Mouse (Mus musculus): ENCODE measurements around the gene Gm21885. TPM values are rescaled to one million over a fixed set of nuclear protein-coding genes. Genes with fewer than 3 reads are reported as not detected.

The Gm21885 gene
- polyA plus RNA-seq, 1 experiment from 2014 or later, result 0.45 TPM

DNA sequence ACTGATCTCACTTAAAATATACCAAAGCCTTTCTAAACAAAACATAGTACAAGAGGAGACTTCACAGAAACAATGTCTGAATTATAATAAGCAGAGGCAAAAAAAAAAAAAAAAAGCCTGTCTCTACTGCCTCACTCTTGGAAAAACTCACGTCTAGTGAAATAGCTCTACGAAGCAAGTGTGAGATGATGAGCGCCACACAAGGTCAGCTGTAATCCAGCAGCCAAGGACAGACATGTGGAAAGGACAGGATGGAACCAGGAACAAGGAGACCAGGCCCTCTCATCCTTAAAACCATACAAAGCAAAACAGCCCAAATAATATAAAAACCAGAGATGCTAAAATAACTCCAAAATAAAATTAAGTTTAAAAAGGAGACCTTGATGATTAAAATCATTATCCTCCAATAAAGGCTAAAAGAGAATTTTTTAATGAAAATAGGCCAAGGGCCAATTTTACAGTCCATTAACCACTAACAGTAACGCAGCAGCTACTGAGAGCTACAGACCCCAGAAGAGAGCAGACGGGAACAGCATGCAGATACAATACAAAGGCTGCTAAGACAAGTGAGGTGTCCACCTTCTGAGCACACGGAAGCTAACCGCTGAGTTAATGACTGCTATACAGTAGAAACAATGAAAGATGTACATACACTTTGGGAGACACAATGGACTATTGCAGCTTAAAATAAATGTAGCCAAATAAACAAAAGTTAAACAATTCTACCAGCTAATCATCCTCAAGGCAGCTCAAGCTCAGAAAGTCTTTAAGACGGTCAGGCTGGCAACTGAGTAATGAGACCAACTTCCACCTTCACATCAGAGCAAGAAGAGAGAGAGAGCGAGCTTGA, 13.5 kb downstream of the Gm21885 start:
- no peak overlapping the region for H3K4me2 ChIP-seq (replicated peaks)
- no peaks in the 10 kb centered on the region for H3K9me3 ChIP-seq
- H3K4me1 ChIP-seq, result no peaks in the 10 kb centered on the region
- H3K4me3 ChIP-seq, result no peak overlapping the region
- H3K27me3 ChIP-seq, result no peaks in the 10 kb centered on the region
- no peak for ATAC-seq (replicated peaks)
- no peak overlapping the region for H3K9ac ChIP-seq (replicated peaks)
- peaks cover 90% of the 10 kb centered on the region for H3K36me3 ChIP-seq
- WGBS, result 45% methylated on average over 9 of the region's 9 CpGs
- H3K27ac ChIP-seq (replicated peaks), result no peak overlapping the region

DNA sequence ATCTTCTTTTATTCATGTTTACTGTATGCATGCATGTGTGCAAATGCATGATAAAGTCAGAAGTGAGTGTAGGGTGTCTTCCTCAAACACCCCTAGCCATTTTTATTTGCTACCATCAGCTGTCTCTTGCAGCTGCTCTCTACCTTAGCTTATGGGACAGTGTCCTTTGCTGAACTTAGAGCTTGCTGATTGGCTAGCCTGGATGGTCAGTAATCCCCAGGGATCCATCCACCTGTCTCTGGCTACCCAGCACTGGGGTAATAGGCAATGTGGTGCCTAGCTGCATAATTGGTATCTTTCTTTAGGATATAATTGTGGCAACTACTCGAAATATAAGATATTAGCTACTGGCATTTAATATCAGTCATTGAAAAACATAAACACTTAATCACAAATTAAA, 31.1 kb downstream of the Gm21885 start:
- Histone ChIP-seq H3K36me3 (peaks cover 5% of the 10 kb centered on the region; the same call in 1 of the 2 replicates), H3K9me3 (no peaks in the 10 kb centered on the region), H3K9ac (replicated peaks) (no peak overlapping the region), H3K27me3 (no peaks in the 10 kb centered on the region), H3K27ac (replicated peaks) (no peak overlapping the region), H3K4me1 (peaks cover 43% of the 10 kb centered on the region), H3K4me3 (no peak overlapping the region), H3K4me2 (replicated peaks) (no peak overlapping the region)
- 77% methylated on average over 1 of the region's 1 CpGs for WGBS
- ATAC-seq (replicated peaks), result no peak

DNA sequence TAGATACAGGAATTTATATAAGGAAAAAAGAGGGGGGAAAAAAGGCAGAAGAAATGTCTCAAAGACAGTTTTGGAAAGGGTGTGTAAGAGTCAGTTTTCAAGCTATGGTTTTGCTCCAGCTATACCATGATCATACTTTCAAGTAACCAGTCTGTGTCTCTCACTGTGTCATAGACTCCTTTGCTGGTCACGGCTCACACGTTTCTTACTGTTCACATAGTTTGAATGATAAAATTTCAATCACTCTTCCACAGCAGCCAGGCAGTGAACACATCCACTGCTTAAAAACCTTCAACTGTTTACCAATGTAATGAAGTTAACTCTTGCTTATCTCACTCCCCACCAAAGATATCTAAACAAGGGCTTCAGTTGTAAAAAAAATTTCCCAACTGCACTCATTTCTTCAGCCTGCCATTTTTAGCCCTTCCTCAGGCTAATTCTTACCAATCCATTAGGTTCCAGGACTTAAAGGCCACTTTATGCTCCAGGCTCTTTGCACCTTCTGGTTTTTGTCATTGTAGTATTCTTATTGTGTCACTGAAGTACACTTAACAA, 32.5 kb downstream of the Gm21885 start:
- H3K9me3 ChIP-seq, result no peaks in the 10 kb centered on the region
- H3K27me3 ChIP-seq, result no peaks in the 10 kb centered on the region
- WGBS, result 80% methylated on average over 2 of the region's 2 CpGs
- no peak overlapping the region for H3K4me3 ChIP-seq
- H3K9ac ChIP-seq (replicated peaks), result no peak overlapping the region
- no peak overlapping the region for H3K27ac ChIP-seq (replicated peaks)
- H3K4me1 ChIP-seq, result peaks cover 53% of the 10 kb centered on the region
- ATAC-seq (replicated peaks), result no peak
- no peaks in the 10 kb centered on the region for H3K36me3 ChIP-seq
- H3K4me2 ChIP-seq (replicated peaks), result no peak overlapping the region

DNA sequence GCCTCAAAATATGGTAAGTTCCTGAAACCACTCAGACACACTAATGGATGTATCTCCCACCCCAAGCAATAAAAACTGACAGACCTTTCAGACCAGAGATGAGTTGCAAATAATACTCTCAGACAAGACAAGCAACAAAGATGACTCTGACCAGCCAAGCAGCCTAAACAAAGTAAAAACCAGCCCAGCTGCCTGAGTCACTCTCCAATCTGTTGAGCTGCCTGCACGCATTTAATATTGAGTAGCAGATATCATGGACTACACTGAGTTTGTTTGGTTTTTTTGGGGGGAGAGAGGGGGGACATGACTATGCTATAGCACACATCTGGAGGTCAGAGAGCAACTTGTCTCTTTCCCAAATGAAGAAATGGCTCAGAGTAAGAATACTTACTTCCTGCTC, 33.6 kb downstream of the Gm21885 start:
- 74% methylated on average over 1 of the region's 1 CpGs for WGBS
- H3K36me3 ChIP-seq, result no peaks in the 10 kb centered on the region
- no peak for ATAC-seq (replicated peaks)
- no peak overlapping the region for H3K27ac ChIP-seq (replicated peaks)
- no peak overlapping the region for H3K4me3 ChIP-seq
- no peaks in the 10 kb centered on the region for H3K27me3 ChIP-seq
- H3K4me1 ChIP-seq, result peaks cover 64% of the 10 kb centered on the region
- no peaks in the 10 kb centered on the region for H3K9me3 ChIP-seq
- no peak overlapping the region for H3K9ac ChIP-seq (replicated peaks)
- no peak overlapping the region for H3K4me2 ChIP-seq (replicated peaks)

DNA sequence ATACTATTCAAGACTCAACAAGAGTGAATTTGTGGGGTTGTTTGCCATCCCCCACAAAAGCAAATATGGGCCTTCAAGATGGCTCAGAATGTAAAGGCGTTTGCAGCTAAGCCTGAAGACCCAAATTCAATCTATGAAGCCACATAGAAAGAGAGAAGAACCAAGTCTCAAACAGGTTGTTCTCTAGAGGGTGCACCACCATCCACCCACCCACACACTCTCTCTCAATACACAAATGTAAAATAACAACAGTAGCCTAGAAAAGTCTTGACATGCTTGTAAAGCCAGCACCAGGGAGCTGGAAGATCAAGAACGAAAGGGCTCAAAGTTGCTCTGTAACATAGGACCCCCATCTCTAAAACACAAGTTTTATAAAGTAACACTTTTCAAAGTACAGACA, 34.9 kb downstream of the Gm21885 start:
- Histone ChIP-seq H3K9me3 (no peaks in the 10 kb centered on the region), H3K4me3 (no peak overlapping the region), H3K27ac (replicated peaks) (no peak overlapping the region), H3K4me1 (peaks cover 63% of the 10 kb centered on the region), H3K9ac (replicated peaks) (no peak overlapping the region), H3K4me2 (replicated peaks) (no peak overlapping the region), H3K36me3 (no peaks in the 10 kb centered on the region), H3K27me3 (no peaks in the 10 kb centered on the region)
- 82% methylated on average over 2 of the region's 2 CpGs for WGBS
- ATAC-seq (replicated peaks), result no peak

DNA sequence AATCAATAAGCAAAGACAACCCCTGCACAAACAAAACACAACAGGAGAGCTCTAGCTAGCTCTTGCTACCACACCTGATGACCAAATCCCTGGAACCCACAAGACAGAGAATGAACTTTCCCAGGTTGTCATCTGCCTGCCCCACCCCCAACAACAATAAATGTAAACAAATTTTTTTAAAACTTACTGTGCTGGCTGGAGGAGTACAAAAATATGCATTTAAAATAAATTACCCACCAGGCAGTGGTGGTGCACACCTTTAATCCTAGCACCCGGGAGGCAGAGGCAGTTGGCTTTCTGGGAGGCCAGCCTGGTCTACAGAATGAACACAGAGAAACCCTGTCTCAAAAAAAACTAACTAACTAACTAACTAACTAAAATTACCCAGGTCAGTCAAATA, 35.3 kb downstream of the Gm21885 start:
- no peak overlapping the region for H3K4me2 ChIP-seq (replicated peaks)
- H3K27ac ChIP-seq (replicated peaks), result no peak overlapping the region
- H3K4me1 ChIP-seq, result peaks cover 62% of the 10 kb centered on the region
- no peak overlapping the region for H3K4me3 ChIP-seq
- 83% methylated on average over 1 of the region's 1 CpGs for WGBS
- no peak for ATAC-seq (replicated peaks)
- no peak overlapping the region for H3K9ac ChIP-seq (replicated peaks)
- H3K27me3 ChIP-seq, result no peaks in the 10 kb centered on the region
- H3K9me3 ChIP-seq, result no peaks in the 10 kb centered on the region
- H3K36me3 ChIP-seq, result no peaks in the 10 kb centered on the region

DNA sequence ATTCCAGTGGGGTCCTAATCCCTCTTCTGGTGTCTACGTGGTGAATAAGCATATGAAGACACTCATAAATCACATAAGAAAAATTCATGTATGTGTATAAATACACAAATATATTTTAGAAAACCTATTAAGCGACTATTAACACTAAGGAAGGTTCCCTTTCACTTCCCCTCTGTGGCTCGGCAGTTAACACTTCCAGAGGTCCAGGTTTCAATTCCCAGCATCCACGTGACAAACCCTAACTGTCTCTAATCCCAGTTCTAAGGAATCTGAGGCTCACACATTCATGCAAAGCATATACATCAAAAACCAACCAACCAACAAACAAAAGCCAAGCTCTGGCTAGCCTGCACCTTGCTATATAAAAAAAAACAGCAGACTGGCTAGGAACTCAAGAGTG, 35.8 kb downstream of the Gm21885 start:
- Histone ChIP-seq H3K9me3 (no peaks in the 10 kb centered on the region), H3K4me1 (peaks cover 66% of the 10 kb centered on the region), H3K27me3 (no peaks in the 10 kb centered on the region), H3K36me3 (no peaks in the 10 kb centered on the region), H3K4me3 (no peak overlapping the region), H3K27ac (replicated peaks) (no peak overlapping the region), H3K9ac (replicated peaks) (no peak overlapping the region), H3K4me2 (replicated peaks) (0 out of 2 replicates have a peak overlapping the region, but pooled peaks have one; percentile 3)
- no peak for ATAC-seq (replicated peaks)
- 55% methylated on average over 4 of the region's 4 CpGs for WGBS

DNA sequence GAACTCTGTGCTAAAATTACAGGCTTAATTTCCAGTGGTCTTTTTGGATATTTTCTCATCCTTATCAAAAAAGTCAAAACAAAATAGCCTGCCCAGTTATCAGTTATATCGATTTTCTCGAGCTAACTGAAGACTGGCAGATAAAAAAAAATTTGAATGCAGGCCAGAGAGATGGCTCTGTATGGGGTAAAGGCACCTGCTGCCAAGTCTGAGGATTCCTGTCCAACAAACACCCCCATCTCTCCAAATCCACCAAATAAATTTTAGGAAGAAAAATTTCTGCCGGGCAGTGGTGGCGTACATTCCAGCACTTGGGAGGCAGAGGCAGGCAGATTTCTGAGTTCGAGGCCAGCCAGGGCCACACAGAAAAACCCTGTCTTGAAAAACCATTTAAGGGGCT, 36.4 kb downstream of the Gm21885 start:
- Histone ChIP-seq H3K27me3 (no peaks in the 10 kb centered on the region), H3K4me2 (replicated peaks) (0 out of 2 replicates have a peak overlapping the region, but pooled peaks have one; percentile 3), H3K4me3 (no peak overlapping the region), H3K9me3 (no peaks in the 10 kb centered on the region), H3K4me1 (peaks cover 70% of the 10 kb centered on the region), H3K9ac (replicated peaks) (no peak overlapping the region), H3K36me3 (no peaks in the 10 kb centered on the region), H3K27ac (replicated peaks) (no peak overlapping the region)
- WGBS, result 64% methylated on average over 5 of the region's 5 CpGs
- no peak for ATAC-seq (replicated peaks)

DNA sequence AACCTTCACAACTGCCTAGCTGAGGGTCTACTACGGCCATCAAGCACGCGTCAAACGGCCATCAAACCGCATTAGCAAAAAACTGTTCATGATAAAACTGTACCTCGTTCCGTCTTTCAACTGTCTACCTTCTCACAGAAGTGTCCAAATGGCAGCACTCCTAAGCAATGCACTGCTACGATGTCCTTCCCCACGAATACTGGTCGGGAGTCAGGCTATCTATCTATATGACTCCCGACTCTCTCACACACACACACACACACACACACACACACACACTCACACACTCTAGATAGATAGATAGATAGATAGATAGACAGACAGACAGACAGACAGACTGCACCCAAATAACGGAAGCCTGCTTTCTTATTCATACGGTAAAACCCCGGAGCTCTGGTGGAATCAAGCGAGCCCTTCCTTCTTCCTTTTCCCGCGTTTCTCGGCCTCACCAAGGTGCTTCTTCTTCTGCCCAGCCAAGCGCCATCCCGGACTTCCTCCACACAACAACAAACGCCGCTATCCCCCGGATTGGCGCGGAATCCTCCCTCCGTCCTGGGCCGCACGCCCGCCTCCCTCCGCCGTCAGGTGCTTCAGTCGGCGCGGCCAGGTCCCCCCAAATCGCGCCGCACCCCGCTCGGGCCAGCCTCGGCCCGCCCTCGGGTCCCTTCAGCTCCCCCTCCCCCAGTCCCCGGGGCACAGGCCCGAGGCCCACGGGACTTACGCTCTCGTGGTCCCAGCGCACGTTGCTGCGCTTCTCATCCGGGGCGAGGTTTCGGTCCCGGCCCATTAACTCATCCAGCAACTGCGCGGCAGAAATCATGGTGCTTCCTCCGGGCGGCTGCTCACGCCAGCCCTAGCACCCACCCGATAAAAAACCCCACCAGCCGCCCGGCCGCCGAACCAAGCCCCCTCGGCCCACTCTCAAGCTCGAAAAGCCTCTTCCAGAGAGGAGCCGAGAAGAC, 39.6 kb downstream of the Gm21885 start:
- H3K9me3 ChIP-seq, result no peaks in the 10 kb centered on the region
- peak overlapping the region; percentile 64 for H3K4me2 ChIP-seq (replicated peaks)
- H3K27ac ChIP-seq (replicated peaks), result peak overlapping the region; percentile 94
- H3K9ac ChIP-seq (replicated peaks), result peak overlapping the region; percentile 92
- no peaks in the 10 kb centered on the region for H3K36me3 ChIP-seq
- under 1% methylated on average over 67 of the region's 67 CpGs for WGBS
- ATAC-seq (replicated peaks), result peak; percentile 84
- no peaks in the 10 kb centered on the region for H3K27me3 ChIP-seq
- H3K4me1 ChIP-seq, result peaks cover 50% of the 10 kb centered on the region
- H3K4me3 ChIP-seq, result peak overlapping the region; percentile 69

DNA sequence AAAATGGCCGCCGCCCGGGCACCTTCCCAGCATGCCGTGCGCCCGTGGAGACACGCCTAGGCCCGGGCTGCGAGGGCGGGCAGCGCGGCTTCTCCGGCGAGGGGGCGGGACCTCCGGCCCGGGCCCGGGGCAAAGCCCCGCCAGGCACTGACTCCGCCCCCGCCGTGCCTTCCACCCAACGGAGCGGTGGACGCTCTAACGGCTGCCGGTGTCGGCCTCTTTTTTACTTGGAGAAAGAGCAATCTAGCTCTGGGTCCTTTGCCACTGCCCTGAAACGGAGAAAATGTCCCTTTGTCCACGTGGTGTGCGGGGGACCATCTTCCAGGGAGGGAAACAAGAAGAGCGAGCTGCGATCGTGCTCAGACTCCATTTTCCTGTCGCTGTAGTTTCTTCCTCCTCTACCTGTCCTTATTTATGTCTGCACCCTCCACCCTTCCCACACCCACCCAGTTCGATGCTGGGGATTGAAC, 40.3 kb downstream of the Gm21885 start, which contains the start of gene Luc7l3:
Gene Luc7l3 (minus strand): TSS at position 58 of the 470 bp plus-strand sequence.
- Histone ChIP-seq H3K27ac (replicated peaks) (peak within 1 kb of the TSS; percentile 94), H3K4me2 (replicated peaks) (peak within 1 kb of the TSS; percentile 64), H3K9ac (replicated peaks) (peak within 1 kb of the TSS; percentile 92), H3K36me3 (no peaks in the 10 kb centered on the region), H3K4me3 (peak within 1 kb of the TSS; percentile 69), H3K27me3 (no peaks in the 10 kb centered on the region), H3K4me1 (peaks cover 50% of the 10 kb centered on the region), H3K9me3 (no peaks in the 10 kb centered on the region)
- under 1% methylated on average over 36 of the region's 36 CpGs for WGBS
- peak; percentile 95 for ATAC-seq (replicated peaks)

DNA sequence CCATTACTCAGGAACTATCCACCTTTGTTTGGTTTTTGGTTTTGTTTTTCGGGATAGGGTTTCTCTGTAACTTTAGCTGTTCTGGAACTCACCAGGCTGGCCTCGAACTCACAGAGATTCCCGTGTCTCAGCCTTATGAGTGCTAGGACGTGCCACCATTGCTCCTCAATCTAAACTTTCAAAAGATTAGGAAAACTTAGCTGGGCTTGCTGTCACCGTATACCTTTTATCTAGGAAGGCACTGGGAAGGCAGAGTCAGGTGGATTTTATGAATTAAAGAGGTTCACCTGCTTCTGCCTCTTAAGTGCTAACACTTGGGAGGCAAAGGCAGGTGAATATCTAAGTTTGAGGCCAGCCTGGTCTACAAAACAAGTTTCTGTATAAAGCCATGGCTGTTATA, 41.0 kb downstream of the Gm21885 start:
- ATAC-seq (replicated peaks), result no peak
- Histone ChIP-seq H3K4me1 (peaks cover 44% of the 10 kb centered on the region), H3K9me3 (no peaks in the 10 kb centered on the region), H3K36me3 (no peaks in the 10 kb centered on the region), H3K27ac (replicated peaks) (peak overlapping the region; percentile 94), H3K9ac (replicated peaks) (peak overlapping the region; percentile 92; the same call in 1 of the 2 replicates), H3K4me2 (replicated peaks) (peak overlapping the region; percentile 64), H3K4me3 (peak overlapping the region; percentile 69), H3K27me3 (no peaks in the 10 kb centered on the region)
- WGBS, result 32% methylated on average over 5 of the region's 5 CpGs
